Mouse (Mus musculus) bone marrow, adult 2 months (tissue): Measurements from ENCODE around the gene Tmcc3.

Source experiments
- CTCF ChIP-seq: fragments of 200-500 bp; IDR thresholded peaks from 2 replicates; pipeline ENCODE4 v1.5.1; 2011; ENCODE audit warnings: low read length, control low read depth; ENCODE audit not compliant: control insufficient read depth, insufficient read depth
- POLR2A ChIP-seq: fragments of 200-500 bp; IDR thresholded peaks from 2 replicates; pipeline ENCODE4 v1.6.1; 2011; ENCODE audit warnings: low read depth, mild to moderate bottlenecking, control low read depth, low read length, borderline replicate concordance; ENCODE audit not compliant: control insufficient read depth

GRCm38 (mm10) chr10:94495496-94496235 is 183.9 kb downstream of the Tmcc3 start:
- TF ChIP-seq CTCF (no peak), POLR2A (no peak)
